Mouse (Mus musculus) E14TG2a.4 (cell line): Measurements from ENCODE around the gene Ffar4.
A peak's percentile ranks its signal among the peaks of the same experiment; 100 is the strongest.

Source experiments
- CTCF ChIP-seq: conservative IDR thresholded peaks from 2 replicates; pipeline ENCODE4 v1.5.1; 2014; ENCODE audit warnings: low read length
- NANOG ChIP-seq: IDR thresholded peaks from 2 replicates; pipeline ENCODE4 v1.6.1; 2014; ENCODE audit warnings: borderline replicate concordance, low read length, mixed read lengths
- POU5F1 ChIP-seq: IDR thresholded peaks from 2 replicates; pipeline ENCODE4 v1.6.1; 2014; ENCODE audit warnings: low read length, borderline replicate concordance

GRCm38 (mm10) chr19:38086948-38087551, 9.8 kb upstream of the Ffar4 start:
- TF ChIP-seq CTCF = peak; percentile 59
- no peak for TF ChIP-seq NANOG
- no peak for TF ChIP-seq POU5F1
